Mouse (Mus musculus): ENCODE results near the gene Gm21788.
"Not testable (repeated sequence)": the region's sequence is repeated elsewhere in the genome, so short reads cannot be mapped to it uniquely, and the experiment has no call there.

Gm21788 gene

GRCm38 (mm10) chrY:7404710-7405109, at the start of gene Gm21788:
Gene Gm21788 (plus strand): TSS chrY:7405010.
- DNase-seq (ENCODE audit: low spot score in 2 of 2), result not testable (repeated sequence)
